Mouse (Mus musculus) limb, embryonic 13.5 days (tissue): ENCODE results near the gene Tmsb15b1. TPM values are rescaled to one million over a fixed set of nuclear protein-coding genes. Genes with fewer than 3 reads are reported as not detected.
"Not testable (repeated sequence)": the region's sequence is repeated elsewhere in the genome, so short reads cannot be mapped to it uniquely, and the experiment has no call there.

Source experiments
- ATAC-seq: fragments of 200-750 bp; cut with Nextera tagmentation; 2 replicates; pipeline ENCODE4 v1.8.0; 2017; ENCODE audit warnings: low read depth, moderate number of reproducible peaks, moderate TSS enrichment; ENCODE audit not compliant: low FRiP score
- H3K27ac ChIP-seq: fragments of 300-500 bp; sonication (generic); 2 replicates; pipeline ENCODE4 v1.5.1; 2015; ENCODE audit warnings: inconsistent platforms, mild to moderate bottlenecking, moderate library complexity
- H3K27me3 ChIP-seq: fragments of 300-500 bp; sonication (generic); 2 replicates; pipeline ENCODE4 v1.6.1; 2015; ENCODE audit warnings: mild to moderate bottlenecking, inconsistent platforms
- H3K36me3 ChIP-seq: fragments of 300-500 bp; sonication (generic); 2 replicates; pipeline ENCODE4 v1.6.1; 2015; ENCODE audit warnings: inconsistent platforms, mild to moderate bottlenecking, moderate library complexity
- H3K4me1 ChIP-seq: fragments of 300-500 bp; sonication (generic); 2 replicates; pipeline ENCODE4 v1.6.1; 2015; ENCODE audit warnings: inconsistent platforms
- H3K4me2 ChIP-seq: fragments of 300-500 bp; sonication (generic); replicated peaks from 2 replicates; pipeline ENCODE4 v1.6.1; 2015; ENCODE audit warnings: inconsistent platforms, mild to moderate bottlenecking, moderate library complexity
- H3K4me3 ChIP-seq: fragments of 300-500 bp; sonication (generic); 2 replicates; pipeline ENCODE4 v1.5.1; 2015; ENCODE audit warnings: moderate library complexity, mild to moderate bottlenecking, inconsistent platforms
- H3K9ac ChIP-seq: fragments of 300-500 bp; sonication (generic); 2 replicates; pipeline ENCODE4 v1.6.1; 2015; ENCODE audit warnings: mild to moderate bottlenecking, inconsistent platforms
- H3K9me3 ChIP-seq: fragments of 300-500 bp; sonication (generic); 2 replicates; pipeline ENCODE4 v1.6.1; 2016; ENCODE audit warnings: inconsistent platforms
- WGBS: fragments of 180-500 bp; shearing (Covaris S2); methylation state at CpG from one replicate; pipeline ENCODE4 v1.1.7; 2015; 5-methylcytosine and 5-hydroxymethylcytosine counted together
- polyA plus RNA-seq: library from polyadenylated mRNA; unstranded; fragments of >200 nt; fragmentation: Nextera tagmentation; extraction: Ambion mirVana; gene quantifications from 2 replicates; pipeline ENCODE4 v1.2.1, GENCODE M21; 2015

Tmsb15b1 gene
- polyA plus RNA-seq, 1 experiment from 2014 or later = 34.6 TPM

DNA sequence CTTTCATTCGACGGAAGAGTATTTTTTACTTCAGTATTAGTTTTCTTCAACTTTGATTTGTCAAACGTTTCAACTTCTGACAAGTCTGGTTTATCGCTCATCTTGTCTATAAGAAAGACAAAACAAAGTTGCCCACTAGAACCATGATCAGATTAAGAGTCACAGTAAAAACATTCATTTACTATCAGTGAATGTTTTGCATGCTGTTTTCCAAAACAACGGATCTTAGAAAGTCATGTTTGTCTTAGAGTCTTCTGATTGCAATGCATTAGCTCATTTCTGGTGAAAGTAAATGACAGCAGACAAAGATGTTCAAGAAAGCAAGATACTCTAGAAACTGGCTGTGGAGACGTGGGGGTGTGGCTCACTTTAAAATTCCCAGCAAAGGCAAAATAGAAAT lies 1.3 kb downstream of the Tmsb15b1 start, which contains the start of gene Tmsb15b2:
TSS of gene Tmsb15b2 (minus strand) at position 101 of the 400 bp plus-strand sequence.
- not testable (repeated sequence) for ATAC-seq

DNA sequence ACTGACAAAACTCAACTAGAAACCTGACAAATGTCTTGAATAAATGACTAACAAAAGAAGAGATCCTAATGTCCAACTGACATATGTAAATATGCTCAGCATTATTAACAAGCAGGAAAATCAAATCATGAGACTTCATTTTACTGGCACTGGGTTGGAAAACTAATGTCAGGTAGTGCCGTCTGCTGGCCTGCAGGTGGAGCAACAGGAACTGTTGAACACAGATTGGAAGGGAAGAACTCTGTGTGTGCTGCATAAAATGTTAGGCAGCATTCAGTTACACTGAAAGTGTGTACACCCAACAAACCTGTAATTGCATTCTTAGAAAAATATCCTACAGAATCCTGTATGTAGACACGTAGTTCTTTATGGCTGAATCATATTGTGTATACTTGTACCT lies 17.0 kb downstream of the Tmsb15b1 start:
- Histone ChIP-seq H3K9ac (no peak overlapping the region), H3K27me3 (no peaks in the 10 kb centered on the region), H3K27ac (no peak overlapping the region), H3K36me3 (no peaks in the 10 kb centered on the region), H3K4me3 (no peak overlapping the region), H3K9me3 (no peaks in the 10 kb centered on the region), H3K4me1 (no peaks in the 10 kb centered on the region), H3K4me2 (no peak overlapping the region)
- no peak for ATAC-seq
- WGBS = 24% methylated on average over 2 of the region's 2 CpGs

More for the DNA sequence above, 1.3 kb downstream of the Tmsb15b1 start, which contains the start of gene Tmsb15b2:
- H3K27me3 ChIP-seq, H3K27ac ChIP-seq, H3K9me3 ChIP-seq, H3K4me1 ChIP-seq, H3K36me3 ChIP-seq: not testable (repeated sequence)
- peak within 1 kb of the TSS; percentile 49 for H3K4me3 ChIP-seq
- H3K4me2 ChIP-seq = peak within 1 kb of the TSS; percentile 62
- WGBS = 85% methylated on average over 6 of the region's 6 CpGs
- H3K9ac ChIP-seq = peak within 1 kb of the TSS; percentile 56; the same call in 1 of the 2 replicates

DNA sequence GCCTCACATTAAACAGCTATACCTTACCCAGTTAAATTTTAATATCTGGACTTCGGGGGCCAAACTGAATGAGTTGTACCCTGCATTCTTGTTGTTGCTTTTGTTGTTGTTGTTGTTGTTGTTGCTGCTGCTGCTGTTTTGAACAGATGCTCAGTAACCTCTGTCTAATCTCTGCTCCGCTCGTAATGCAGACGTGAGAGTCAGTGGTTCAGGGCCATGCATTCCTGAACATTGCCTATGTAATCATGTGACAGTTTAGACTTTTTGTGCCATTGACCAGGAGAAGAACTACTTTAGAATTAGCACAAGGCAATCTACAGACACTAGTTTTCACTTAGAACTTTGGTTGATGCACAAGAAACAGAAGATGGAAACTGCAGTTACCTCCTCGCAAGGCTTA lies 18.4 kb downstream of the Tmsb15b1 start:
- H3K27ac ChIP-seq, H3K4me1 ChIP-seq, H3K27me3 ChIP-seq, H3K36me3 ChIP-seq, ATAC-seq, H3K9ac ChIP-seq, H3K9me3 ChIP-seq: not testable (repeated sequence)
- 59% methylated on average over 5 of the region's 5 CpGs for WGBS
- Histone ChIP-seq H3K4me3 (peak overlapping the region; percentile 42), H3K4me2 (peak overlapping the region; percentile 54)

DNA sequence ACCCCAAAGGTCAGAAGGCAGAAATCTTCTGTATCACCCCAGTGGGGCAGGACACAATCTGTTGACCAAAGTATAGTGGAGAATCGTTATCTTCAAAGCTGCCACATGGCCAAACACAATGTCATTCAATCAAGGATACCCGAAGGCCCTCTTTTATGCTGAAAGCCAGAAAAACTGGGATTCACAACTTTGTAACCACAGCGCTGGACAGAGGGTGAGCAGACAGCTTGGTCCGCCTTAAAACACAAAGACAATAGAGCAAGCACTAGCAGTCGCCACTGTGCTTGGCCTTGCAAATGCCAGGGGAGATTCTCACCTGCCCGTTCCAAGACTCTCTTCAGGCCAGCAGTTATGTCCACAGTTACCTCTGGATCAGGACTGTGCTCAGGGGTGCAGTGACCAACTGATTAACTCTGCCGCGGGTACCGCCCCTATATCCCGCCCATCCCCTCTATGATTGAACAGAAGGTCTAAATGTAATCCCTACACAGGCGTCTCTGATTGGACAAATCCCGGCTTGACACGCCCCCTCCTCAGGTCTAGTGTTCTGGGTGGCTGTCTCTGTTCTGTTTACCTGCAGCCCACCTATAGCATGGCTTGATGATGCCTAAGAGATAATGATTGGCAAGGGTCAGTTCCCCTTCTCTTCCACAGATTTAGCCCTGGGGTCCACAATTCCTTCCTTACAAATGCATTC lies 18.9 kb downstream of the Tmsb15b1 start:
- not testable (repeated sequence) for H3K9me3 ChIP-seq, H3K36me3 ChIP-seq, H3K4me1 ChIP-seq, H3K27me3 ChIP-seq, H3K9ac ChIP-seq, H3K27ac ChIP-seq
- Histone ChIP-seq H3K4me2 (peak overlapping the region; percentile 54), H3K4me3 (peak overlapping the region; percentile 42)
- WGBS = 23% methylated on average over 13 of the region's 13 CpGs
- ATAC-seq = peak; percentile 98

DNA sequence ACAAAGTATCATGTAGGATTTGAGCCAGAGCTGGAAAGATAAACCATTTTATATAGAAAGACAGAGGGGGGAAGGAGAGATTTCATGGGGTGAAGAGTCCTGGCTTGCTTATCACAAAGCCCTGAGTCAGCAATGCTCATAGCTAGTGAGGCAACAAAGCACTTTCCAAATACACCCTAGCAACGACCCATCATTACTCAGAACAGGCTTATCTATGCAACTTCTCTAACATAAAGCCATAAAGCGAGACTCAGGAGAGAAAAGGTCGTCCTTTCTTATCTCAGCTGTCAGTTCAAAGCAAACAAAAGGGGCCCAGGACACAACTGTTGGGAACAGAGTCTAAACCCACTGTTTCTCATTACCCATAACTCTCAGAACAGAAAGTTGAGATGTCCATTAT lies 38.7 kb downstream of the Tmsb15b1 start:
- Histone ChIP-seq H3K4me2 (no peak overlapping the region), H3K9me3 (no peaks in the 10 kb centered on the region), H3K4me3 (no peak overlapping the region), H3K27ac (no peak overlapping the region), H3K27me3 (no peaks in the 10 kb centered on the region), H3K4me1 (no peaks in the 10 kb centered on the region), H3K9ac (no peak overlapping the region), H3K36me3 (no peaks in the 10 kb centered on the region)
- 24% methylated on average over 3 of the region's 3 CpGs for WGBS
- ATAC-seq = no peak

DNA sequence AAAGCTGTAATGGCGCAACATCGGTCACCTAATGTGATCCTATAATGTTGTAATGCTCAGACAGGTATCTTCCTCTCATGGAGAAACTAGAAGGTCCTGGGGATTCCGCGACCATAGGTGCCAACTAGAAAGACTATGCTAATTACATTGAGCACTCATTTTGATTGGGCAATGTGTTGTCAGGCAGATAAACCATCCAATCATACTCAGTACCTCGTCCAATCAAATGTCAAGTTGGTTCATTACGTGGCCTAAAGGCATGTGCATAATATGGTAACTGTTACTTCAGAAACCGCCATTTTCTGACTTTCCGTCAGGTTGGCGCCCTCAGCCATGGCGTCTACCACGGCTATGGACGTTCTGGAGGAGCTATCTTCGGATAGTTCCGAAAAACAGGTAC lies 49.6 kb downstream of the Tmsb15b1 start, which contains the start of gene H2bfm:
TSS of gene H2bfm (plus strand) at position 295 of the 400 bp plus-strand sequence.
- H3K27ac ChIP-seq = no peak within 1 kb of the TSS
- H3K4me3 ChIP-seq = no peak within 1 kb of the TSS
- no peaks in the 10 kb centered on the region for H3K27me3 ChIP-seq
- H3K4me2 ChIP-seq = no peak within 1 kb of the TSS
- no peaks in the 10 kb centered on the region for H3K4me1 ChIP-seq
- H3K9ac ChIP-seq = no peak within 1 kb of the TSS
- no peaks in the 10 kb centered on the region for H3K9me3 ChIP-seq
- no peak for ATAC-seq
- H3K36me3 ChIP-seq = no peaks in the 10 kb centered on the region
- WGBS = 91% methylated on average over 14 of the region's 14 CpGs

DNA sequence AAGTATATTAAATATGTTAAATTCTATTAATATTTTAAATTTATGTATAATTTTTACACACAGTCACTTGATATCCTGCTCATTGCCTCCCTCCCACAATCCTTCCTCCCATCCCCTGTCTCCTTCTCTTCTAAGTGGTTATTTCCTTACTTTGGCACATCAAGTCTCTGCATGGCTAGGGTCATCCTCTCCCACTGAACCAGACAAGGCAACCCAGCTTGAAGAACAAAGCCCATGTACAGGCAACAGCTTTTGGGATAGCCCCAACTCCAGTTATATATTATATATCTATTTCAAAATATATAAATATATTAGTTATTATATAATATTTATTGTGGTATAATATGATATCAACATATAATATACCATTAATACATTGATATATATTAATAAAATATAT lies 50.8 kb downstream of the Tmsb15b1 start:
- Histone ChIP-seq H3K9me3 (no peaks in the 10 kb centered on the region), H3K9ac (no peak overlapping the region), H3K36me3 (no peaks in the 10 kb centered on the region), H3K4me3 (no peak overlapping the region), H3K27me3 (no peaks in the 10 kb centered on the region), H3K4me1 (no peaks in the 10 kb centered on the region), H3K27ac (no peak overlapping the region), H3K4me2 (no peak overlapping the region)
- no peak for ATAC-seq

Other genes starting within 250 kb of the Tmsb15b1 start
- 676 and 684 TPM in 2 replicates for gene Morf4l2, start 233.2 kb downstream of the Tmsb15b1 start, polyA plus RNA-seq
- gene Glra4, start 196.7 kb downstream of the Tmsb15b1 start, polyA plus RNA-seq = 0.10 and 0.20 TPM in 2 replicates
- 7.3 and 7.6 TPM in 2 replicates for gene Plp1, start 154.2 kb downstream of the Tmsb15b1 start, polyA plus RNA-seq
- gene Rab9b, start 108.1 kb downstream of the Tmsb15b1 start, polyA plus RNA-seq = 0.22 and 0.46 TPM in 2 replicates
- not detected in 2 replicates for gene H2bfm, start 49.5 kb downstream of the Tmsb15b1 start, polyA plus RNA-seq
- 76.7 and 90.3 TPM in 2 replicates for gene Tmsb15b2, start 1.4 kb downstream of the Tmsb15b1 start, polyA plus RNA-seq
- gene Tmsb15l, start within 50 bp of the Tmsb15b1 start, polyA plus RNA-seq = 7.3 and 7.8 TPM in 2 replicates
- gene Zcchc18, start 16.3 kb upstream of the Tmsb15b1 start, polyA plus RNA-seq = 34.6 and 37.0 TPM in 2 replicates
- 12.4 and 14.8 TPM in 2 replicates for gene Slc25a53, start 61.4 kb upstream of the Tmsb15b1 start, polyA plus RNA-seq
- gene Fam199x, start 72.7 kb upstream of the Tmsb15b1 start, polyA plus RNA-seq = 8.7 and 9.4 TPM in 2 replicates
- gene Esx1, start 145.2 kb upstream of the Tmsb15b1 start, polyA plus RNA-seq = not detected in 2 replicates